Mouse (Mus musculus) heart, postnatal 36 days (tissue): ENCODE results near the gene Gm21964. TPM values are rescaled to one million over a fixed set of nuclear protein-coding genes. Genes with fewer than 3 reads are reported as not detected.

Source experiments
- DNase-seq, 2 experiments: peaks; one replicate each; pipeline ENCODE4 v3.0.0; 2021 to 2022
- intact Hi-C: fragments of 180-260 bp; cut with DNase I; formaldehyde crosslinking; loops from one replicate; pipeline ENCODE4 v1.15.1; 2025
- total RNA-seq, 2 experiments: library from RNA; stranded (reverse); gene quantifications; 2 replicates each; pipeline ENCODE4 v1.2.3; 2021

Gene Gm21964
- total RNA-seq: not detected

DNA sequence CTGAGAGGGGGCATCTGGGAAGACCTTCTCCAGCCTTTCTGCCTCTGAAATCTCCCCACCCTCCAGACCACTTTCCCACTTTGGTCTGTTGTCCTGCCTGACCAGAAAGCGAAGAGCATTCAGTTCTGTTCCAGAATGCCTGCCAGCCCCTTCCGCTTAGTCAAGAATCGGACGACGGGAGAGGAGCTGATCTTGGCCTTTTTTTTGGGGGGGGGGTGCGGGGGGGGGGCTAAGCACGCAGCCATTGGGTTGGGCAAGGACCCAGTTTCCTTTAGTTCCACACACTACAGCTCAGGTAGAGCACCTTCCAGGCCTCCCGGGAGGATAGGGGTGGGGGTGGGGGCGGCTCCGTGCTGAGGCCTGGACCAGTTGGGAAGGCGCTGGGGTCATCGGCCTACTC lies at the start of gene Gm21964:
Gm21964 (plus strand) TSS at position 301 of the 400 bp plus-strand sequence.
- intact Hi-C loops: no loop called here
- DNase-seq: no peak

DNA sequence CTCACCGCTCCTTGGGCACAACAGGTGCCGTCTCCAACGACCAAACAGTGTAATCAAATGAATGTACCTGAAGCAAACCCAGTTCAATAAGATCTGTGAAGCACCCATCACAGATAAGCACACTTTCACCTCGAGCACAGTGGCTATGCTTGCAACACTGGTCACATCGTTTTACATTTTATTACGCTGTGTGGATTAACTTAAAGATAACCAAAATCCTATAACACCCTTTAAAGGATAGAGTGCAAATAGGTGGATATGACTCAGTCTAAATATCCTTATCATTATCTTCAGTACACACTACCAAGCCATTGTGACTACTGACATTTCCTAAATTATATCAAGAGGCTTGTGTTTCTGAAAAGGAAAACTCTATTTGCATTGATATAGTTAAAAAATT lies 49.8 kb upstream of the Gm21964 start:
- no peak for DNase-seq
- intact Hi-C loops: no loop called here

DNA sequence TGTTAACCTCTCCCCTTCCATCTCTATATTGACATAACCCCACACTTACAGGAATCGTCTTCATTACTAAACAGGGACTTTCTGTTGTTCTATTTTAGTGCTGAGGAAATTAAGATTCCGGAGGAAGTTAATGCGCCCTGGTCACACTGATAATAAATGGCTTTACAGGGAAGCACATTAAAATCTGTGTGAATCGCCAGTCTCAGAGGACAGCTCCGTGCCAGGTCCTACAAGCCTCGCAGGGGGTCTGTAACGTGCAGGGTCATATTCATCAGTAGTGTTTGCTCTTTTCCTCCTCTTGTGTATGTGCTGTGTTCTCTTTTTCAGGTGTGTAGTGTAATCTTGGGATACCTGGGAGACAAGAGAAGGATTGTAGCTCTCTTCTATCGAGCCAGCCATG lies 42.8 kb upstream of the Gm21964 start:
- DNase-seq: no peak
- intact Hi-C loops: no loop called here

DNA sequence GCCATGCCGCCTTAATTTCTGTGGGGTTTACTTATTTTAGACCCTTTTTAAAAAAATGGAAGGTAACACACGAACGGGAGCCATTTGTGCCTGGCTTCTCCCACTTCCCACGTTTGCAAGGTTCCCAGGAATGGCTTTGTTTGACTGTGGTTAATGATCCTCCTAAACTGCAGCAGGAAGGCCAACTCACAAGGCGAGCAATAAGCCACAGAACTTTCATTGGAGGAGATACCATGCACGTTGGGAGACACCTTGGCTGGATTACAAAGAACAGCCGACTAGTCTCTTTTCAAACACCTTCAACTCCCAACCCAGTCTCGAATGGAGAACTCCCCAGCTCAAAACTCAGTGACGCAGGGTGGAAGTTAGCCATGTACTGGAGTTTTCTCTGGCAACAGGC lies 36.8 kb upstream of the Gm21964 start:
- intact Hi-C loops: no loop called here
- DNase-seq: no peak

DNA sequence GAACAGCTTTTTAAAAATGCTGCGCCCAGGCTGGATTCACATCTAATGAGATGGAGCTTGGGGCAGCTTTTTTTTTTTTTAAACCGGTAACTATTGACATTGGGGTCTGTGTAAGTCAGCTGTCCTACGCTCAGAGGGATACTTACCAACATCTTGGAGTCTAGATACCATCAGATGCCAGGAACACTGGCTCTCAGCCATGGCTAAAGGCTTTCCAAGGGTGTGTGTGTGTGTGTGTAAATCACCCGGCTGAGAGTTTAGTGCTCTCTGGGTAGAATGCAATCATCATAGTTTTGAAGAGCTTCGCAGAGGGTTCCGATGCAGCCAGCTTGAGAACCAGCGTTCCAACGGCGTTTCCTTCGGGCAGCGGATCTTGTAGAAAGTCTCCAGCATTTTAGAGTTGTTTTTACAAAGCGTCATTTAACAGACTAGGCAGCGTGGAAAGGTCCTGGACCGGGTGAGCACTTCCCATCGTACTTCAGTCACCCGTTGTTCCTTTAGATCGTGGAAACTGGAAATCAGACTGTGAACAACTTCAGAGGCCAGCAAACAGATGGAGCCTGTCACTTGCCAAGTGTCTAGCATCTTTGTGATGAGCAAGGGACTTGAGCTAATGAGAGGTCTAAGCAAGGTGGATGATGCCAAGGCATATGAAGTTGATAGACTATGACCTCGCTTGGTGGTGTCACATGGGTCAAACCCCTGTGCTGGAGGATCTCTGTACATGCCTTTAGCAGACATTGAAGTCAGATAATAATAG lies 36.2 kb upstream of the Gm21964 start:
- no peak for DNase-seq
- intact Hi-C loops: no loop called here

DNA sequence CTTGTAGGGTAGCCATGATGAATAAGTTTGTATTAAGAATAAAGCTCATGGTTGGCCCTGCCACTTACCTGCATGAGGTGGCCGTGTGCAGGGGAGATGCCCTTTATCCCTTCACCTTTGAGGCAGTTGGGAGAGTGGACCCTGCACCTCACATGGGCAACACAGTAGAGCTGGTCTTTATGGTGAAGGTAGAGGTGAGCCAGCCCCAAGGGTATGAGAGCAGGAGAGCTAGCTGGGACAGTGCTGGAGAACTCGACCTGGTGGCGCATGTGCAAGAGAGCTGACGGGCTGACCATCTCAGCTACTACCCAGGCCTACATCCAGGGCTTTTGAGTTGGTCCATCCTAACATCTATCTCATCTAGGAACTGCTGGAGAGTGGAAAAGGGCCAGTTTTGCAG lies 35.3 kb upstream of the Gm21964 start:
- no peak for DNase-seq
- intact Hi-C loops: no loop called here

DNA sequence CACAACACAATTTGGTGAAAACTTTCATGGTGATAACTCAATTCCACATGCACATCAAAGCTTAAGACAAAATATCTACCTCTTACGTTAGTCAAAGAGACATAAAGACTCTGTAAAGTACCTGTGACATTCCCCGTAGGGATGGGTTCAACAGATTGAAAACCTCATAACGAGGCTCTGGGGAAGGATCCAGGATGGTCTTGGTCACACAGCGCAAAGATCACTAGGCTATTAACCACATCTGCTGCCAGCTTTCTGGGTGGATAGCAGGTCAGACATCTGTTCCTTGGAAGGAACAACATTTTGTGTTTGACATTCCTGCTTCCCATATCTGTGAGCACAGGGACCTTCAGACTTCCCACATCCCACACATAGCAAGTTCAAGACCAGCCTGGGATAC lies 31.3 kb upstream of the Gm21964 start:
- no peak for DNase-seq
- intact Hi-C loops: loop anchor here (10.0 kb wide), 1 partner anchor 215 kb away; no protein-coding TSS in a partner anchor

DNA sequence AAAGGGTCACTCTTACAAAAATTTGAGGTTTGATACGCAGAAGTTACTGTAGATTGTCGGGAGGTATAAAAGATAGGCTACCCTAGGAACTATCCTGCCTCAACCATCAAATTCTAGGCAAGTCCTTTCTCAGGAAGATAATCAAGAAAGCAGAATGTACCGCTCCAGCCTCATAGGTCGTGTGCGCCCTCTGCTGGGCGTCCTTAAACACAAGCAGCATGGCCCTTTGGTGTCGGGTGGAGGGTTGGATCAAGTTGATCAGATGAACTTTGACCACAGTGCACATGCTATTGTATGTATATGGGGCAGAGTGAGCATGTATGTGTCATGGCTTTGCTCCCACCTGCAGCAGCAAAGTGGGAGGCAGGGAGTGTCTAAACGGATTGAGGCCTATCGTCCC lies 29.4 kb upstream of the Gm21964 start:
- peak; percentile 47 to 51 for DNase-seq
- intact Hi-C loops: loop anchor here (1.0 to 10.0 kb wide), 3 partner anchors 60 to 217 kb away; no protein-coding TSS in a partner anchor

DNA sequence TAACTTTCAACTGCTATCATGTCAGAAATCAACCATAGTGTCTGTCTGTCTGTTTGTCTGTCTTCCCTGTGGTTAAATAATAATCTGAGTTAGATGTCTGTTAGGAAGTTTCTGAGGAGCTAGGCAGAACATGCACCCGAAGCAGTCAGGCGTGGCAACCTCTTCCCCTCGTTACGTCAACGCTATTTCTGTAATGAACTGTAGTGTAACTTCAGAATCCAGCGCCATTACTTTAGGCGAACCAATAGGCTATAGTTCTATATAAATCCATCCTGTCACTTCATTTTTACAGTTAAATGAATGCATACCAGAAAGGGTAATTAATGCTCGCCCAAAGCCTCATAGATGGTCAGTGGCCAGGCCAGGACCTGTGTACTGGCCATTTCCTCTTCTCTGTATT lies 26.5 kb upstream of the Gm21964 start:
- DNase-seq: no peak
- intact Hi-C loops: loop anchor here (10.0 kb wide), 1 partner anchor 220 kb away; no protein-coding TSS in a partner anchor

DNA sequence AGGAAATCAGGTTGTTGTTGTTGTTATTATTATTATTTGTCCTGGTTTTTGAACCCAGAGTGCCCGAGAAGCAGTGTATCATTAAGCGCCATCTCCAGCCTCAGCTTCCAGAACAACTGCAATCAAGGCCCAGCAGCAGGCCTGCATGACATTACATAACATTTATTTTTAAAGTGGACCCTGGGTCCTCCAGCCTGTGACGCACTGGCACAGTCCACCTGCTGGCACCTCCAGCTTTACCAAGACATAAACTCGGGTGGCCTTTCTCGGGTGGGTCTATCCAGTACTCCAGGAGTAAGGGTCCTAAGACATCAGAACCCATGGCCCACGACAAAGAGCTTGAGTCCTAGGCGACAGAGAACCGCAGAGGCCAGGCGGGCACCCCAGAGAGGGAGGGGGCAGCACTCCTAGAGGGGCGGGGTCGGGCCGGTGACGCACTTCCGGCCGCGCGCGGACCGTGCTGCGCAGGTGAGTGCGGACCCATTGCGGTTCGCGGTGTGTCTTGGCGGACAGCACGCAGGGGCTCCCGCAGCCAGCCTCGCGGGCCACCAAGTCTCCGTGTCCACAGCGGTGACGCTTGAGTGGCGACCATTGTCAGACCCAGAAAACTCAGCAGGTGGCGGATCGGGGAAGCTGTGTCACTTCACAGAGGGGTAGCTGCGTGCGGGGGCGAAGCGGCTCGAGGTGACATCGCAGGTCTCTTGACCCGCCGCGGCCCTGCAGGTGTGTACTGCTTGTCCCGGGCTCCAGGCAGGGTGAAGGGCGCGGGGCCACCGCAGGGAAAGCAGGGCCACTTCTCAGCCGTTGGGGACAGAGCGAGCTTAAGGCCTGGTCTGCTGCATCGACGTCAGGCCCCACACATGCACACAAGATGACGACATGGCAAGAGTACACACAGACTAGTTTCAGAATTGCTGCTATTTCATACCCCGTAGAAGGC lies 21.5 kb upstream of the Gm21964 start, which contains the start of gene Zfp612:
Zfp612 (plus strand) TSS at position 465 of the 940 bp plus-strand sequence.
- intact Hi-C loops: loop anchor here (10.0 kb wide), 1 partner anchor 225 kb away; no protein-coding TSS in a partner anchor

DNA sequence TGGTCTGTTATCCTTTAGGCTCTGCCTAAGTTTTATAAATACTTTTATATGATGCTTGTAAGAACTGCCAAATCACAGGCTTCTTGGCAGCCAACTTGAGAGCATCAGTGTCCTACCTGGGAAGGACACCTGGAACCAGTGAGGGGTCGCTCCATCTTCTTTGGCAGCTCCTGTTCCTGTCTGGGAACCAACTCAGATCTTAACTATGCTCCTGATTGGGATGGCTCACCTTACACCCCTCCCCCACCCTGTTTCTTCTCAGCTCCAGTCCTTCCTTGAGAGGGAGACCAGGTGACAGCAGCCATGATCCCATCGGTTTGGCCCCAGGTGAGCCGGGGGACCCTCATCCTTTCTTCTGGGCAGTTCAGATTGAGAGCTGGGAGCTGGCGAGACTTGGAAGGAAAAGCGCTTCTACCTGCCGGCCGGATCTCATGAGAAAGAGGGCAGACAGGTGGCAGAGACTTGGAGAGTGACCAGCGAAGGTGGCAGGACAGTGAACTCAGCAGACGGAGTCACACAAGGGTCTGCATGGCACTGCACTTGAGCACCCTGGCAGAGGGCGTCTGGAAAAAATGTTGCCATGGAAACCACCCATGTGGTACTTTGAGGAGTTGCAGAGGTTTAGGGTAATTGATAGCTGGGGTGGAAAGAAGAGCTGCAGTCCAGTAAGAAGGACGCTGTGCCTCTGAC lies 18.4 kb upstream of the Gm21964 start:
- intact Hi-C loops: no loop called here
- no peak for DNase-seq

More for the DNA sequence above, 21.5 kb upstream of the Gm21964 start, which contains the start of gene Zfp612:
- DNase-seq: peak; percentile 48 to 54

DNA sequence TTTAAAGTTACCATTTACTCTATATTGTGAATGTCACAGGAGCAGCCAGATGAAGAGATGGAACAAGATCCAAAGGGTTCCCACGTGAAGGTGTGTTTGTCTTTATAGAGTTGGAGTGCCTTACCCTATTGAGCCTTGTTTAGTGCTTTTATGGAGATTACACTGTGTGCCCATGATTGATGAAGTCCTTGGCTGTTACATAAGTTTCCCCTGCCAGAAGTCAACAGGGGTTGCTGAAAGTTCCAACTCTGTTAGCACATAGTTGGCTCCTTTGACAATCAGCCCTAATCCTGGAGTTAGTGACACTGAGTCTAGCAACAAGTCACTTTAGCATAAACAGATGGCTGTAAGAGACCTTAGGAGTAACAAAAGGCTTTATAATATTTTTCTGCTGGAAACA lies 9.1 kb upstream of the Gm21964 start:
- intact Hi-C loops: no loop called here
- DNase-seq: peak in 1 of 2 experiments; percentile 8

DNA sequence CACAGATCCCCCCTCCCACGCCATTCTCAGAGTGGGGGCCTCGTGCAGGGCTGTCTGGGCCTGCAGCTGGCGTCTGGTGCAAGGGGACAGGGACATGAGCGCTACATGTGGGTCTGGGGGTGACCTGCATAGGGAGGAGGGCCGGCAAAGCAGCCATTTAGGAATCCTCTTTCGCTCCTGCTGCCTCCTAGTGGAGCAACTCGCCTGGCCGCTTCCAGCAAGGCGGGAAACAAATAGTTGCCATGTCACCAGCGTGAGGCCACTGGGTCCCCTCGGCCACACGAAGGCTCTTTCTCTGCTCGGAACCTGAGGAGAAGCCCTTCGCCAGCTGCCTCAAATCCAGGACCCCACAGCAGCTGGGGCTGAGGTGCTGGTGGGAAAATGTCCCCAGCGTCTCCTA lies 669 bp downstream of the Gm21964 start:
- DNase-seq: no peak
- intact Hi-C loops: no loop called here

DNA sequence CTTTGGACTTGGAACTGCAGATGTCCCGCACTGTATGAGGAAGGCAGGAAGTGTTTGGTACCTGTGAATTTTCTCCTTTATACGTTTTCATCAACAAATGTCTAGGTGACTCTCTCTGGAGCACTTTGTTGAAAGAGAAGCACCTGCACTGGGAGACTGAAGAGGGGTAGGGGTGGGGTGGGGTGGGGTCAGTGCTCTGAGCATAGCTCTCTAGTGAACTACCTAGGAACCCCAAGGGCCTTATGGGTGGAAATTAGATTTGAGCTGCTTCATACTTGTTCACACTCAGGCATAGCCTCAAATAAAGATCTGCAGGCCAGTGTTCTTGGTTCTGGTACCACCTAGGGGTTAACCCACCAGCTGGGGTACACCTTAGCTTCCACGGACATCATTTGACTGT lies 1.6 kb downstream of the Gm21964 start, which contains the start of gene Gm17720:
Gm17720 (minus strand) TSS at position 101 of the 400 bp plus-strand sequence.
- DNase-seq: no peak
- intact Hi-C loops: no loop called here

DNA sequence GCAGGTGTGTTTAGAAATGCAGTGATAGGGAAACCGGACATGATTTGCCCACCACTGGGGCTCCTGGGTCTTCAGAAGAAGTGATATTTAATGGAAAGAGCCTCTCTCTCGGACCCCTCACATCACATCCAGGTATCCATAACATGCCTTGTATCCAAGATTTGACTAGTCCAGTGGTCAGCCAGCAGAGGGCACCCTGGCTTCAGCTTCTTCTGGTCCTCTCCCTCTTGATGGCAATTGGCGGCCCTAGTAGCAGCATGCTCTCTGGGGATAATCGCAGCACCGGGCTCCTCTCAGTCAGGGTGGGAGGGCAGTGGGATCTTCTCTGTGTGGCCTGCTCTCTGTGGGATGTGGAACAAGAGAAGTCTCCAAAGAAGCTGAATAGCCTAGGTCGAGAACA lies 18.7 kb downstream of the Gm21964 start:
- intact Hi-C loops: no loop called here
- DNase-seq: no peak

DNA sequence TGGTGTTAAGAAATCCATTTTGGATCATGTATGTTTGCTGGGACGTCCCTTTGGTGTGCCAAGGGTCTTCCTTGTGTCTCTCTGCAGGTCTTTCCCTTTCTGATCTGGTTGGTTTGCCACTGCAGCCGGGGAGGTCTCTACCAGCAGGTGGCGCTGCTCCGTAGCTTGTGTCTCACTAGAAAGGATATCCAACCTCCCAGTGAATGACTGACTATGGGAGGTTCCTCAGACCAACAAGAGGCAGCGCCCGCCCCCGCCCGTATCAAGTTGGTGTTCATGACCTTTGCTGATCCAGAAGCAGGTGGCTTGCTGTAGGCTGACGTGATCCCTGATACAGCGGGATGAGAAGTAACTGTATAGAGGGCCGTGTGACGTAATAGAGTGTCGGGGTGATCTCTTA lies 29.5 kb downstream of the Gm21964 start:
- peak; percentile 48 to 69 for DNase-seq
- intact Hi-C loops: loop anchor here (5.0 kb wide), 1 partner anchor 472 kb away; no protein-coding TSS in a partner anchor

DNA sequence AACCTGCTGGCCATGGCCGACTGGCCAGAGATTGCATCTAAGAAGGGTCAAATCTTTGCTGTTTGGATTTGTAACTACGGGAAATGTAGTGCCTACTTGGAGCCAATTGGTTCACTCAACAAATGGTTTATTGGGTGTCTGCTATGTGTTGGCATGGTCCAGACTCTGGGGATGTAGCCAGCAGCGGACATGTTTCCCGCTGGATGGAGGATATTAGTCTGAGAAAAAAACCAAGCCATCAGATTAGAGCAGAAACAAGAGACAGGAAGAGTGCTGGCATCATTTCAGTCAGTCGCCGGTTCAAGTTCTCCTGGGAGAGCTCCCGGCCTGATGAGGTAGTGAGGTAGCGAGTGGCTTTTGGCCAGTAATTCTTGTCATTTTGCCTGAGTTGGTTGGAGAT lies 33.2 kb downstream of the Gm21964 start:
- intact Hi-C loops: loop anchor here (5.0 kb wide), 1 partner anchor 468 kb away; no protein-coding TSS in a partner anchor
- no peak for DNase-seq

DNA sequence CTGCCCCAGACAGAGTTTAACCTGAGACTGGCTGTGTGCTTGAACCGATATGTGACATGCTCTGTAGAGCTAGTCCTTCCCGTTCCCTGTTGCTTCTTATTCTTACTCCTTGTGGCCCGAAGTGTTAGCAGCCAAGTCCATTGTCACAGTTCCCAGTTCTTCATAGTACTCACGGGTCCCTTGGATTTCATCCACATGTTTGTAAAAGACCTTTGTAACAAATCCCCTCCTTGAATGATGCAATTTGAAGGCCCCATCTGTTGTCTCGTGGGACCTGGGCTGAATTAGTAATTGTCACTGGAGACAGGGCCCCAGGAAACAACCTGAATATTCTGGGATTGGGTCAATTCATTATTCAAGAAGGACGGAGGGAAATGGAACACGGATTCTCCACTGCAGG lies 34.5 kb downstream of the Gm21964 start:
- intact Hi-C loops: no loop called here
- DNase-seq: no peak

DNA sequence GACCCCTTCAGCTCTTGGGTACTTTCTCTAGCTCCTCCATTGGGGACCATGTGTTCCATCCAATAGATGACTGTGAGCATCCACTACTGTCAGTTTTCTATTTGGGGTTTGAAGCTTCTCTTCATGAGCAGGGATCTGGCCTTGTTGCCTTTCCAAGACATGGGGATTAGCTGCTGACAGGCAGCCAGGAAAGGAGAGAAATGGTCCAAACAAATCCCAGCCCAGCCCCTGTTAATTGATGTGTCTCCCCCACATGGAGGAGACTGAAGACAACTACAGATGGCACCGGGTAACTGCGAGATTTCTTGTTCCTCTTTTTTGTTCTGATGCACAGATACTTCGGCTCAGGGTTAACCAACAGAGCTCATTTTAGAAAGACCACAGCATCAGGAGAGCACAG lies 39.1 kb downstream of the Gm21964 start:
- intact Hi-C loops: no loop called here
- no peak for DNase-seq

DNA sequence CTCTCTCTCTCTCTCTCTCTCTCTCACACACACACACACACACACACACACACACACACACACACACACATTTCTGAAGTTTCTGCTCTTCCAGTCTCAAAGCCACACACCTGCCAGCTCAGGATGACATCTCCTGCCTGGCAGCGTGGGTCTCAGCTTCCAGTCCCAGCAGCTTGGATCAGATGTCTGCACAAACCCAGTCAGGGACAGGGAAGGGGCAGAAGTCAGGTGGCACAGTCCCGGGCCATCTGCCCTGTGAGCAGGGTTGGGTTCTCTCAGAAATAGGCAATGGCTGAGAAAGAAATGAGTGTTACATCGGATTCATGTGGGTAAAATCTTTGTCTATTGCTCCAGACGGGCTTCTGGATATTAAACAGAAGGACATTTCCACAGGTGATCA lies 39.8 kb downstream of the Gm21964 start:
- DNase-seq: no peak

More for the DNA sequence above, 39.8 kb downstream of the Gm21964 start:
- intact Hi-C loops: no loop called here
